ENCODE assay signal across 15 mouse cellular contexts in the genomic region with DNA sequence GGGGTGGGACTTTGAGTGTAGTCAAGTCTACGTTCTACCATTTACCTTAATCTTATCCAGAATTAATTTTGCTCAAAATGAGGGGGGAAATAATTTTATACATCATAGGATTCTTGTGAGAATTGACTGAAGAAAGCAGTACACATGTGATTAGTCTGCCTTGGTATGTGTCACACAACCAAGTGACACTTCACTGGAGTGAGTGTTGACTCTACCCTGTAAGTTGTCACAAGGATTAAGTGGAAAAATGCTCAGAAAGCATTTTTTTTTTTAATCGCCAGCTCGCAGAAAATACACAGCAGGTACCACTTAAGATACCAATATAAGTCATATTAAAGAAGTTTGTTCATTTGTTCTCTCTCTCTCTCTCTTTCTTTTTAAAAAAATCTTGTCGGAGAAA.
"Had no signal": no experiment of that assay in that cellular context is flagged by ENCODE, and none has a peak within 500 bp of the region (broad histone marks: within the 10 kb centered on the region; RNA-seq: fewer than 3 reads in every experiment).

No protein-coding gene starts in this region.

- H3K4me1 ChIP-seq: stomach, embryonic 15.5 days had no signal

- H3K4me3 ChIP-seq: neural tube, embryonic 15.5 days; stomach, embryonic 15.5 days had no signal

- H3K36me3 ChIP-seq: neural tube, embryonic 15.5 days; stomach, embryonic 15.5 days had no signal

- H3K9ac ChIP-seq: neural tube, embryonic 15.5 days; stomach, embryonic 15.5 days had no signal

- H3K27ac ChIP-seq: neural tube, embryonic 15.5 days; stomach, embryonic 15.5 days; stomach, postnatal 0 days had no signal

- DNase-seq: retina, postnatal 1 day; right cerebral cortex, adult 18-20 months; right cerebral cortex, postnatal 14 days; right cerebral cortex, postnatal 25 days; right cerebral cortex, postnatal 4 days; spleen, adult 18-20 months; thymus, adult 18-20 months; thymus, adult 2 months; thymus, postnatal 14 days; thymus, postnatal 25 days; thymus, postnatal 36 days; thymus, postnatal 4 days had no signal

- H3K9me3 ChIP-seq: neural tube, embryonic 15.5 days; stomach, embryonic 15.5 days had no signal

- H3K4me2 ChIP-seq: neural tube, embryonic 15.5 days; stomach, embryonic 15.5 days had no signal

- H3K27me3 ChIP-seq: stomach, embryonic 15.5 days had no signal
